Mouse (Mus musculus) erythroblast, embryonic 14.5 days (primary cell): Measurements from ENCODE around the gene Klhl41.

Experiments used
- GATA1 ChIP-seq: IDR thresholded peaks from 2 replicates; pipeline ENCODE4 v1.6.1; 2012; ENCODE audit warnings: low read length, inconsistent platforms, mixed read lengths
- TAL1 ChIP-seq: IDR thresholded peaks from 3 replicates; pipeline ENCODE4 v1.6.1; 2012; ENCODE audit warnings: low read length, inconsistent platforms, mixed read lengths

DNA sequence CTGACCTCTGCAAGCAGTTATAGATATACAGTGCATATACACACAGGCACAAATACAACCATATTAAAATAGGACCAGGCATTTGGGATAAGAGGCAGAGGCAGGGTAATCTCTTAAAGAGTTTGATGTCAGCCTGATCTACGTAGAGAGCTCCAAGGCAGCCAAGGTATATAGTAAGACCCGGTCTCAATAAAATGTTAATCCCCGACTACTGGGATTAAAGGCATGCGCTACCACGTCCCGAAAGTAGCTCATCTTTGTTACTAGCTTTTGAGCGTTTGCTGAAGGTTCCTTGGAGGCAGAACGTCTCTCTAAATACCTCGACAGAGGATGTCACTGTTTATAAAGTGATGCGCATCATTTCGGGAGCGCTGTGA is 52.3 kb downstream of the Klhl41 start, which contains the start of gene Ppig:
- TF ChIP-seq GATA1: no peak
- TF ChIP-seq TAL1: no peak
